Mouse (Mus musculus) T-cell, adult 2 months (primary cell): ENCODE data around the gene Nodal.

ENCODE experiments used
- DNase-seq: peaks from one replicate; pipeline ENCODE4 v3.0.0; 2022; ENCODE audit warnings: low spot score

Nodal gene

DNA sequence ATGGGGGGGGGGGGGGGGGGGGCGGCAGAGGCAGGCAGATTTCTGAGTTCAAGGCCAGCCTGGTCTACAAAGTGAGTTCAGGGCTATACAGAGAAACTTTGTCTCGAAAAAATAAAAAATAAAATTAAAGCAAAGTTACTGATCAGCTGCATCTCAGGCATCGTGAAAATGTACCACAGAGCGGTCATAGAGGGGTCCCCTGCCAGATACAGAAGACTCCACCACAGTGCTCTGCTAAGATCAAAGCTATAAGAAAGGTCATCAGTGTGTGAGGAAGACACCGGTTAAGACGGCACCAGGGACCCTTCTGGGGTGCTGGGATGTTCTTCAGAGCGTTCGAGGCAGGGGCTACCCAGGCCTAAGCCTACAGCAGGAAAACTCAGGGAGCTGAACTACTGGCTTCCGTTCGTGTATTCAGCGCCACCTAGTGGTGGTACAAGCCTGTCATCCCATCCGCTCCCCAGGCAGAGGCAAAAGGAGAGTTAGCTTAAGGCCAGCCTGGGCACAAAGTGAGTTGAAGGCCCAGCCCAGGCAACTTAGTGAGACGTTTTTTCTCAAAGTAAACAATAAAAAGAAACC, 18.5 kb upstream of the Nodal start:
- peak; percentile 38 for DNase-seq

DNA sequence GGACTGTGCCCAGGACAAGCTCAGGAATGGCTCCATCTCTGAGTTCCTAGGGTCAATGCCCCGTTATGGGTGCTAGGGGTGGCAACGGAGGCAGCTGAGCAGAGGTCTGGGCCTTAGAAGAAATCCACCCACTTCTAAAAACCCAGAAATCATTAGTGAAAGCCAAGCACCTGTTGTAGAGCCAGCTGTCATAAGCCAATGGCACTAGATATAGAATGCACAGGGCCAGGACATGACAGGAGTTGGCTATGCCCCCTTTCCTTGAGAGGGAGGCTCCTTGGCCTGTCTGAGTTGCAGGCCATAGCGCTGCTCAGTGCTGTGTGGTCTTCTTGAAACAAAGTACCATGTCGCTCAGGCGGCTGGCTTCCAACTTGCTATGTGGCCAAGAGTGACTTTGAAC, 17.4 kb upstream of the Nodal start:
- DNase-seq, result no peak

DNA sequence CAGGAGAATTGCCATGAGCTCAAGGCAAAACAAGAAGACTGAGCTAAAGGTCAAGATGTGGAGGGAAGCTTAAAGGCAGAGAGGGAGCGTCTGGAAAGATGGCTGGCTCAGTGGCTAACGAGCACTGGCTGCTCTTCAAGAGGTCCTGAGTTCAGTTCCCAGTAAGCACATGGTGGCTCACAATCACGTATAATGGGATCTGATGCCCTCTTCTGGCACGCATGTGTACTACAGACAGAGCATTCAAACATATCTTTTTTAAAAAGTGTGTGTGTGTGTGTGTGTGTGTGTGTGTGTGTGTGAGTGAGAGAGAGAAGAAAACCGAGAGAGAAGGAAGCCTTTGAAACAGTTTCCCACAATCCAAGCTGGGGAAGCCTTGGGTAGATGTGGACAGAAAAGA, 15.3 kb upstream of the Nodal start:
- DNase-seq, result no peak

DNA sequence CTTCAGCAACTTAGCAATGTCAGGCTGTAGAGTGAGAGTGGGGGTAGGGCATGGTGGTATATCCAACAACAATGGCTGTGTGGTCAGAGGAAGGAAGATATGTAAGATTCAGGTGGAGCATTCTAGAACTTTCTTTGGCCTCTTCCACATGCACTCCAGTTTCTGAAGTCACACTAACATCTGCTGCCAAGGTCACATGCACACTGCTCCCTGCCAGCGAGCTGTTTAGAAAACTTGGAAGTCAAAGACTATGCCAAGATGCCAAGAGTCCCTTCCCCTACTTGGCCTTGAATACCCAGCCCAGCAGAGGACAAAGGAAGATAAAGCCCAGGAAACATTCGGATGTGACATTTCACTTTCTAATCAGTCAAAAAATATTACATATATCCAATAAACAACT, 14.9 kb upstream of the Nodal start:
- no peak for DNase-seq

DNA sequence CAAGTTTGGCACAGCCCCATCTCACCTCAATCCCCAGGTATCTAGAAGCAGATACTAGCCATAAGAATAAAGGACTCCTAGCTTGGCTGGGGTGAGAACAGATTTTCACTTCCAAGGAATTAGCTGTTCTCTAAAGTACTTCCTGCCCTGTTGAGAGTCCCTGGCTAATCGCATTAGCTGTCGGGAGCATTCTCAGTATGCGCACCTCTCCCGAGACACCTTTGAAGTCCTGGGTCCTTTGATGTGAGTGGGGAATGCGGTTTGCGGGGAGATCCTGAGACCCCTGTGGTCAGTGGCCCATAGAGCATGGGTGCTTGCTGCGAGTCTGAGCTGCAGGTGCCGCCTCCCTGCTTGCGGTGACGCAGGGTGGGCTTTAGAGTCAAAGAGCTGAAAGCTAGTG, 11.8 kb upstream of the Nodal start:
- DNase-seq, result no peak

DNA sequence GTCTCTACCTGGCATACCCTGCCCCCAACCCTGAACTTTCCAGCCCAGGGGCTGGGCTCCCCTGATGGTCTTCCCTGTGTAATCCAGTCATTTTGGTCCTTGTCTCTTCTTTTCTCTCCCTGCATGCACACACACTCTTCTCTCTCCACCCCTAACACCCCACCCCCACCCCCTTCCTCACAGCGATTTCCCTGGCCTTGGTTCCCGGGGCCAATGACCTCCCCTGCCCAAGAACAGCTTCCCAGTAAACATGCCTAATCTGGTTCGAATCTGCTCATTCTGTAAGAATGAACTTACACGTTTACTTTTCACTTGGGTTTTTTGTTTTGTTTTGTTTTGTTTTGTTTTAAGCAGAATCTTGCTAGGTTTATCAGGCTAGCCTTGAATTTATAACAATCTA, 8.0 kb upstream of the Nodal start:
- DNase-seq, result no peak

DNA sequence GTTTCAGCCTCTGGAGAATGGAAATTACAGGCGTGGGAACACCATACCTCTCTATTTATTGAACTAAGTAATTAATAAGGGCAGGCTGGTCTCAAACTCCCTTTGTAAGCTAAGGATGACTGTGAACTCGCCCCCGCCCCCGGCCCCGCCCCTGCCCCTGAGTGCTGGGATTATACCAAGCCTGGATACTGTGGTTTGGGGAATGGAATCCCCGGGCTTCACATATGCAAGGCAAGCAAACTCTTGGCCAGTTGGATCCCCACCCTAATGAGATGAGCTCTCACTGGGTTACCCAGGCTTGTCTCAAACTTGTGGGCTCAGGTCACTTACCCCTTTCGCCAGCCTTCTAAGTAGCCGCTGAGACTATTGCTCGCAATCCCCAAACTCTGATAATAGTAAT, 7.6 kb upstream of the Nodal start:
- no peak for DNase-seq

DNA sequence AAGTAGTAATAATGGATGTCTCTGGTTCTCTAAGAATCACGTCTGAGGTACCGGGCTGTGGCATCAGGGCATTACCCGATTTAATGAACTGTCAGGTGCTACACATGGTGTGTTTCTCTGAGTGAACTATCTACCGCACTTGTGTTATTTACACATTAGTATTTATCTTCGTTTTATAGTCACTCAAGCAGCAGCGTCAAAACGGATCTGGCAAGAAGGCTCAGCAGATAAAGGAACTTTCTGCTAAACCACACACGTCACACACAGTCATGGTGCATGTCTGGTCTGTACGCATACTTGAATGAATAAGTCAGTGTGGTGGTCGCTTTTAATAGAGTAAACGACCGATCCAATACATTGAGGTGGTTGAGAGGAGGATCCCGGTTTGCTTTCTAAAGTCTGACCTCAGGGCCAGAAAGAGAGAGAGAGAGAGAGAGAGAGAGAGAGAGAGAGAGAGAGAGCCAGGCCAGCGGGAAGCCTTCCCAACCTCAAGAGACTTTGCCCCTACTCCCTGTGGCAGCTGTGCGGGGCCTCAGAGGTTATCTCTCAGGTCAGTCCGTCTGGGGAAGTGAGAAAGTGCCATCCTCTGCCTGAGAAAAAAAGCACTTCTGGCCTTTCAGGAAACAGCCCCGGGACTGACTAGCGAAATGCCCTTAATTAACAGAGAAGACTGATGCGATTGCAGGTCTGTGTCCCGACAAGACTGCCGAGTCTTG, 4.7 kb upstream of the Nodal start:
- DNase-seq, result no peak

DNA sequence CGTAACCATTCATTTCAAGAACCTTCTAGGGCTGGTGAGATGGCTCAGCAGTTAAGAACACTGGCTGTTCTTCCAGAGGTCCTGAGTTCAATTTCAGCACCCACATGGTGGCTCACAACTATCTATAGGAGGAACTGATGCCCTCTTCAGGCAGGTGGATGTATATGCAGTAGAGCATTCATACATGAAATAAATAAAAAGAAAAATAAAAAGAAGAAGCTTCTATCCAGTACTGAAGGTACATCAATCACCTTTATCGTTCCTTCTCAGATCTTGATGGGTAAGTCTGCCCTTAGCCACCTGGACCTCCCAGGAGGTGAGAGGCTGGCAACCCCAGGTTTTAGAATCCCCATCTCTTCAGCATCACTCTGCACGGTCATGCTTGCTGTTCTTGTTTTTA, 2.5 kb upstream of the Nodal start:
- DNase-seq, result no peak

DNA sequence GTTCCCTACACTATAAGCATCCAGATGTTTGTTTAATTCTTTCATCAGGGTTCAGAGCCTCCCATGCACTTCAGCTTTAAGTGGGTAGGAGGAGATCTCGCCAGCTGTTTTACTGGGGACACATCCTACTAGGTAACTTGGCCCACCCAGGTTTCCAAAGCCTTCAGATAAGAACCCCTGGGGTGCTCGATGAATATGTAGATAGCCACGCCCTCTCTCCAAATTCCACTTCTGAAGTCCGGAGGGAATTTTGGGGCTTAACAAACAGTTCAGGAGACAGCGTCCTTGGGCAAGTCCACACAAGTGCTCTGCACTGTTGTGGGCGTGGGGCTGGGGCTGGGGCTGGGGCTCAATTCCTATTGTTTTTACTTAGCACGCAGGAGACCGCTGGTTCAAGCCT, 1.9 kb upstream of the Nodal start:
- DNase-seq, result no peak

DNA sequence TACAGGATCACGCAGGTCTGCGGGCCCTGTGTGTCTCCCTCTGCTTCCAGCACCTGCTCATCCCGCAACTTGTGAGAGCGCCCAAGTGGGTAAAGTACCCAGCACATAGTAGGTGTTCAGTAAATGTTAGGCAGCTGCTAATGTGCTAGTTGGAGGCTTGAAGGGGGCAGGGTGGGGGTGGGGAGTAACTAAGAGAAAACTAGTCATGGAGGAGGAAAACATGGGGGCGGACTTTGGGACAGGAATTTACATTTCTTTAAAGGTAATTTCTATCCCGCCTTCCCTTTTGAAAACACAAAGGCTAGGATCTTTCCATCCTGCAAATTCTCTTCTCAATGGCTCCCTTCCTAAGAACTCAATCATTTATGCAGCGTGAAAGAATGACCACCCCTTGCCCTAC, 1.2 kb upstream of the Nodal start:
- no peak for DNase-seq

DNA sequence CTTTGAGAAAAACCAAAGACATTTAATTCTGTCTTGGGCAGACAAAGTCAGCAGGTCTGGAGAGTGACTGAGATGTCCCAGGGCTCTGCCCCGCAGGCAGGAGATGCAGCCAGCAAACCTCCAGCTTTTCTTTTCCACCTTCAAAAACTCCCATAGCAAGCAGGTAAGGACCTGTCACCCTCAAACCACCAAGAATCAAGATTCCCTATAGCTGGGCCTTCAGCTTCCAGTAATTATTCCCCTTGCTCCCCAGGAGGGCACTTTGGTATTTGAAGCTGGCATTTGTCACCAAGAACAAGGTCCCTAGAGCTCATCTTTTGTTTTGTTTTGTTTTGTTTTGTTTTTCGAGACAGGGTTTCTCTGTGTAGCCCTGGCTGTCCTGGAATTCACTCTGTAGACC, 726 bp upstream of the Nodal start:
- no peak for DNase-seq

DNA sequence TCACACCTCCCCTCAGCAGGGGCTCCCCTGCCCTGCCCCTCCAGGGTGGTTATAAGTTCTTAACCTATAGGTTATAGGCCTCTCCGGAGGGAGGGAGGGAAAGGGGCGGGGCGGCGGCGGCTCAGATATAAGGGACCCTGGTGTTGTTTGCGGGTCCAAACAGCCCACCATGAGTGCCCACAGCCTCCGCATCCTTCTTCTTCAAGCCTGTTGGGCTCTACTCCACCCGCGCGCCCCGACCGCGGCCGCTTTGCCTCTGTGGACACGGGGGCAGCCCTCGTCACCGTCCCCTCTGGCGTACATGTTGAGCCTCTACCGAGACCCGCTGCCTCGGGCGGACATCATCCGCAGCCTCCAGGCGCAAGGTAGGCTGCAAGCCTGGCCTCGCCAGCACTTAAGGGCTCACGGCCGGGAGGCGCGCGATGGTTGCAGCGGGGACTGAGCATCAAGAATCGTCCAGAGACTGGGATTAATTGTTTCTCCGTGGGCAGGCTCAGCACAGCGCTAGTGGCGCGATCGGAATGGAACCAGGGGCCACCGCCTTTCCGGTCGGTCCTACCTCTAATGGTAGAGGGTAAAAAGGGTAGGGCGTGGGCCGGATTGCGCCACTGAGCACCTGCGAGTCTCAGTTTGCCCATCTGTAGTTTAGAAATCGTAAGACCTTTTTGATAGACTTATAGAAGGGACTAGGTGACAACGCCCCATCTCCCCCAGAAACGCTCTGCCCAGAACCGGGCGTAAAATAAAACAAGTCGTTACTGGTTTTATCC, 544 bp downstream of the Nodal start:
- no peak for DNase-seq

DNA sequence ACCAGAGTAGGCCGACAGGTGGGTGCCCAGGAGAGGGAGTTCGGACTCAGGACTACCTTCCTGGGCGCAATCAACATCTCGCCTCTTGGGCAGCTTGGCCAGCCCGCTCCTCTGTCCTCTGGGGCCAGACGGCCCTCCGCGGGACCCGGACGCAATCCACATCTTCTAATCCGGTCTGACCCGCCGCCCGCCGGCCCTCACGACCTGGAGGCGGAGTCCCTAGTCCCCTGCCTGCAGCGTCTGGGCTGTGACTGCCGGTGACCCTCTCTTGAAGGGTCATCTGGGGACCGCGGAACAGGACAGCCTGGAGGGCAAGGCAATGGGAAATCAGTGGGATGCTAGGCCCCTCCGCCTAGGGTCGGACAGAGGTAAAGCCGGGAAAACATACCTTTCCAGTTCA, 1.4 kb downstream of the Nodal start:
- DNase-seq, result no peak

DNA sequence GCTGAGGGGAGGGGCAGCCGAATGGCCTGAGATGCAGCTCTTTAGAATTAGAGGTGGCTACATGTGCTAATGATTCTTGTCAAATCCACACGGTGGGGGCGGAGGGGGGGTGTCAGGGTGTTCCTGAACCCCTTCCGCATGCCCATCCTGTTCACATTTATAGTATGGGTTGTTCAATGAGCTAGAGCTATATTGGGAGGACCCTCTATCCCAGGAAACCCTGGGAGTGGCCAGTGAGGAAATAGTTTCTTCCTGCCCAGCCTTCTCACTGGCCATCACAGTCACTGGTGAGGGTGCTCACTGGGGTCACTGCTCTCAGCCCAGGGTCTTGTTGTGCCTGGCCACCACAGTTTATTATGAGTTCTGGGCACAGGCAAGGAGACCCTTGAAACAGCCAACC, 2.2 kb downstream of the Nodal start:
- no peak for DNase-seq

DNA sequence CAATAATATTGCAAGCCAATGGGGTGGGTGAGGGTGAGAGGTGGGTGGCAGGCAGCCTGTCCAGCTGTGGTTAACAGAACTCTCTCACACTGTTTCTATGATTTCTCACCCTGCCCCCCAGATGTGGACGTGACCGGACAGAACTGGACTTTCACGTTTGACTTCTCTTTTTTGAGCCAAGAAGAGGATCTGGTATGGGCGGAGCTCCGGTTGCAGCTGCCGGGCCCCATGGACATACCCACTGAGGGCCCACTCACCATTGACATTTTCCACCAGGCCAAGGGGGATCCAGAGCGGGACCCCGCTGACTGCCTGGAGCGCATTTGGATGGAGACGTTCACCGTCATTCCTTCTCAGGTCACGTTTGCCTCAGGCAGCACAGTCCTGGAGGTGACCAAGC, 5.1 kb downstream of the Nodal start:
- DNase-seq, result no peak

DNA sequence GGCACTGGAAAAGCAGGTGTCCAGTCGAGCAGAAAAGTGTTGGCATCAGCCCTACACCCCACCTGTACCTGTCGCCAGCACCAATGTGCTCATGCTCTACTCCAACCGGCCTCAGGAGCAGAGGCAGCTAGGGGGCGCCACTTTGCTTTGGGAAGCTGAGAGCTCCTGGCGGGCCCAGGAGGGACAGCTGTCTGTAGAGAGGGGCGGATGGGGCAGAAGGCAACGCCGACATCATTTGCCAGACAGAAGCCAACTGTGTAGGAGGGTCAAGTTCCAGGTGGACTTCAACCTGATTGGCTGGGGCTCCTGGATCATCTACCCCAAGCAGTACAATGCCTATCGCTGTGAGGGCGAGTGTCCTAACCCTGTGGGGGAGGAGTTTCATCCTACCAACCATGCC, 5.5 kb downstream of the Nodal start:
- peak; percentile 37 for DNase-seq

DNA sequence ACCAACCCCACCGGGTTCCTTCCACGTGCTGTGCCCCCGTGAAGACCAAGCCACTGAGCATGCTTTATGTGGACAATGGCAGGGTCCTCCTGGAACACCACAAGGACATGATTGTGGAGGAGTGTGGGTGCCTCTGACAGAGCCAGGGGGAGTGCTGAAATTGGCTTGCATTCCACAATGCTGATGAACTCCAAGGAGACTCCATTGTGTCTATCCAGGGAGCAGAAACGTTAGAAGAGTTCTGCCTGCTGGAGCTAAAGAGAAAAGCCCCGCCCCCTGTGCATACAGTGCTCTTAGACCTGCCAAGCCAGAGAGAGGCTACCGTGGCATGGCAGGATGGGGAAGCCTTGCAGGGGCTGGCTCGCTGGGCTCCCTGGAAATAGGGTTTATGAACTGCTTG, 6.7 kb downstream of the Nodal start:
- DNase-seq, result no peak

DNA sequence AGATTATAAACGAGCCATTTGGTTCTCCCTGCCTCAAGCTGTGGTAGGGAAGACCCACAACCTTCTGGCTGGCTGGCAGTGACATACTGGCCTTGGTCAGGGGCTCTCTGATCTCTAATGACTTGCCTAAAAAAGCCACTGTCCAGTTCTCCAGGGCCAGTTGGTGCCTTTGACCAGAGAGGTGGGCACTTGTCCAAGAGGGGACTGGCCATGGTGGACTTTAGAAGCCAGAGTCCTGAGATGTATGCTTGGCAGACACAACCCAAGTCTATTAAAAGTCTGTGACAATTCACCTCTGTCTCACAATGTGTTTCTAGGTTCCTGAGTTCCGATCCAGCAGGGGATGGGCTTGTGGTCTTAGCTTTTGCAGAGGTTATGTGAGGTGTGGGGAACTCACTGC, 7.3 kb downstream of the Nodal start:
- DNase-seq, result no peak

DNA sequence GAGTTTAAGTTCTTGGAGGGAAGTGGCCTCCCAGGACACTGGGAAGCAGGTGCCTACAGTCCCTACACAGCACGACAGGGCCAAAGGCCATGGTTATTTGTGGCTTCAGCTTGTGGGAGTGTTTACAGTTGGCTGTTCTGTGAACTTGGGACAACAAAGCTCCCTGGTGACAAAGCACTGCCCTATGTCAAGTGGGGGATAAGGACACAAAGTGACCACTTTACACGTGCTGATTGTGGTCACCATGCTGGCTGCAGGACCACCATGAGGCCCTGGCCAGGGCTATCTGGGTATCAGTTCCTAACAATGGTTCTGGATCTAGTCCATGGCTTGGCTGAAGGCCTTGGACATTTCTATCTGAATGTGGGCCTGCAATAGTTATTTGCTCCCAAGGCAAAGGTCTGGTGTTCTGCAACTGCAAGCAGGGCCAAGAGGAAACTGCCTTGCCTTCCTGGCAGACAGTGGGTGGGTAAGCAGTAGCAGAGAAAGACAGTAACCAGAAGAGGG, 8.5 kb downstream of the Nodal start:
- no peak for DNase-seq

DNA sequence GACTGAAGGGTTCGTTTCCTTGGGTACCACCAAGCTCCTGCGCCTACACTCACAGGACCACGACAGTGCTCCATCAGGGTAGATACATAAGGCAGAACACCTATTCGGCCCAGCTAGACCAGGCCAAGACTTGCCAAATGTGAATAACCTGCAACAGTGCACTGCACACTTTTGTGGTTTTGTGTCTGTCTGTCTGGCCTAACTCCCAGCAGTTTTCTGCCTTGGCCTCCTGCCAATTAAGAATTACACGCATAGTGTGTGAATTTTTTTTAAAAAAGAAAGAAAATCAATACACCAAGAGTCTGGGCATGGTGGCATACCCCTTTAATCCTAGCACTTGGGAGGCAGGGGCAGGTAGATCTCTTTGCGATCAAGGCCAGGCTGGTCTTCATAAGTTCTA, 10.2 kb downstream of the Nodal start:
- no peak for DNase-seq

DNA sequence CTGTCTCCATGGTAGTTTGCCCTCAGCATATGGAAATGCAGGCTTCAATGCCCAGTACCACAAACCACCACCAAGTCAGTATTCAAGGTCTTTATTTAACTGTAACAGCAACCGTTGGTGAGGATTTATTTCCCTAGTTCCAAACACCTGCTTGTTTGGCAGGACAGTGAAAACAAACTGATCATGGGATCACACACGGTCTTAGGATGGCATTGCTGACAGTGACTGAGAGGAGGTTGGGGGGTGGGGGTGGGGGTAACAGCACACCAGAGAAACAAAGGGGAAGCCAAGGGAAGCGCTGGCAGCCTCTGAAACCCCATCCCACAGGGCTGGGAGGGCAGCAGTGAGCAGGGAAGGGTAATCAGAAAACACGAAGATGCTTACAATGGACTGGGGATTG, 10.6 kb downstream of the Nodal start:
- DNase-seq, result no peak

DNA sequence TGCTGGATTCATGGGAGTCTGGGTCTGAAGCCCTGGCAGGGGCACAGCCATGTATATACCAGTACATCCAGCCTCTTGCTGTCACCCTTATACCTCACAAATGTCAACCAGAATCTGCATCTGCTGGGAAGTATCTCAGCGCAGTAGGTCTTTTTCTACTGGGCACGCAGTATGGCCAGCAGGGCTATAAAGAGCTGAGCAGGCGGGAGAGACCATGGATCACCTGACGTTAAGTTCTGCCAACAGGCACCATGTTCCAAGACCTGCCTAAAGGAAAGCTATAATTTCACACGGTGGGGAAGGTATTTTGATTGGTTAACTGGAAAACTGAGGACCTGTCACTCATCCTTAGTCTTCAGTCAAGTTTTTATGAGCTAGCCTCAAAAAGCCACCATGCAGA, 11.3 kb downstream of the Nodal start:
- no peak for DNase-seq

DNA sequence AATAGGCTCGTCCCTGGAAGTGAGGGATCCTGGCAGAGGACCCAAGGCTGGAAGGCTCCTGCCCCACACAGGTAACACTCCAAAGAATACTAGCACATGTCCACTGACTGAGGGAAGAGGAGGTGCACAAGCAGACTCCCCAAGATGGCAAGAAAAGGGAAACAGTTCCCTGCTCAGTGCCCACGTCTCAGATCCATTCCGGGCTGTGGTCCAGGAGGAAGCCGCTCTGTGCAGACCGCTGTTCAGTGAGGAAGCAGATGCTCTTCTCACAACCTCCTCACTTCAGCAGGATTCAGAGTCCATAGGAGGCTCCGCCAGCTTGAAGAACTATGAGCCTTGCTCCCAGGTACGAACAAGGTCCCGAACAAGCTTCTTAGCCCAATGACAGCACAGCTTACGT, 13.6 kb downstream of the Nodal start:
- no peak for DNase-seq
